Mouse (Mus musculus) adipocyte (in vitro differentiated cells): ENCODE results near the gene Iqschfp.
A peak's percentile ranks its signal among the peaks of the same experiment; 100 is the strongest.

Experiments used
- DNase-seq: peaks from one replicate; pipeline ENCODE4 v3.0.0-alpha.2; 2016; ENCODE audit warnings: low spot score

Iqschfp gene

DNA sequence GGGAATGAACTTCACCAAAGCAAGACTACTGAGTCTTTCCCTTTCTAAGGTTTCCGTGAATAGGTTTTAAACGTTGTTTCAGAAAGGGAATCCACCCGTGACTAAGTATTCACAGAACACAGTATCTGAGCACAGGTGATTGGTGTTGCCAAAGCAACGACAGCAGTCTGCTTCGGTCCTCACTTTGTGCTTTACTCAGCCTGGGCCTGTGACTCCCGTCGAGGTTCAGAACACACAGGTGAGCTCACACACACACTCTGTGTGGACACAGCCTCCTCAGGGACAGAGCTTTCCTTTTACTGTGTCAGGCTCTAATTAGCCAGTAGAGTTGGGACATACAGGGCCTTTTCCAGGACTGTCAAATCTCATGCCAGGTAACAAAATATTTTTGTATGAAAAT lies 542.4 kb downstream of the Iqschfp start:
- DNase-seq, result no peak

DNA sequence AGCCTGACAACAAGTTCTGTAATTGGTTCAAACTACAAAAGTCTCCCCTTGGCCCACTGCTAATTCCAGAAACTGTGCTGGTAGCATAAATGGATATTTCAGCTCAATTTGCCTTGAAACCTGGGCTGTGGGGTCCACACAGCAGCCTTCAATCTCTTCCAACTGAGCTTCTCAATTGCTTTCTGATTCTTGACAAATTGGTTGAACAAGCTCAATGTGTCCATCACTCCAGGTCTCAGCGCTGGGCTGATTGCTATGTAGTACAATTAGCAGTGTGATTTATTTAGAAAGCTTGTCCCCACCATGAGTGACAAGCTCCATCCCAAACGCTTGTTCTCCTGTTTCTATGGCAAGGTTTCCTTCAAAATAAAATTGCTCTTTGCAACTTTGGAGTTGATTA lies 542.9 kb downstream of the Iqschfp start:
- no peak for DNase-seq

- DNase-seq, result no peak
Observed at GRCm38 (mm10) chr3:68448480-68448879, 556.4 kb downstream of the Iqschfp start.

DNA sequence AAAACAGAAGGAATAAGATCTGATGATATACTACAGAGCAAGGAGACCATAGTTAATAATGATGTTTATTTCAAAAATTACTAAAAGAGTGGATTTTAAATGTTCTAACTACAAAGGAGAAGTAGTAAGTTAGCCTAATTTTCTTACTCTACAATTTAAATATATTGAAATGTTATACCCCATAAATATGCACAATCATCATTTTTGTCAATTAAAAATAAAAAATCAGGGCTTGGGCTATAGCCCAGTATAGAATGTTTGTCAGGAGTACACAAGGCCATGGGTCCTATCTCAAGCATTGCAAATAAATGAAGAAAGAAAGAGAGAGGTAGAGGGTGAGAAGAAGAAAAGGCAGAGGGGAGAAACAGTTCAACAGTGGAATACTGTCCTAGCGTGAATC lies 559.6 kb downstream of the Iqschfp start:
- no peak for DNase-seq

GRCm38 (mm10) chr3:68453266-68453665 lies 561.2 kb downstream of the Iqschfp start:
- no peak for DNase-seq

- peak; percentile 75 for DNase-seq
Observed at GRCm38 (mm10) chr3:68453719-68454455, 561.9 kb downstream of the Iqschfp start.

- DNase-seq, result no peak
Observed at GRCm38 (mm10) chr3:68466643-68467042, 574.6 kb downstream of the Iqschfp start.

DNA sequence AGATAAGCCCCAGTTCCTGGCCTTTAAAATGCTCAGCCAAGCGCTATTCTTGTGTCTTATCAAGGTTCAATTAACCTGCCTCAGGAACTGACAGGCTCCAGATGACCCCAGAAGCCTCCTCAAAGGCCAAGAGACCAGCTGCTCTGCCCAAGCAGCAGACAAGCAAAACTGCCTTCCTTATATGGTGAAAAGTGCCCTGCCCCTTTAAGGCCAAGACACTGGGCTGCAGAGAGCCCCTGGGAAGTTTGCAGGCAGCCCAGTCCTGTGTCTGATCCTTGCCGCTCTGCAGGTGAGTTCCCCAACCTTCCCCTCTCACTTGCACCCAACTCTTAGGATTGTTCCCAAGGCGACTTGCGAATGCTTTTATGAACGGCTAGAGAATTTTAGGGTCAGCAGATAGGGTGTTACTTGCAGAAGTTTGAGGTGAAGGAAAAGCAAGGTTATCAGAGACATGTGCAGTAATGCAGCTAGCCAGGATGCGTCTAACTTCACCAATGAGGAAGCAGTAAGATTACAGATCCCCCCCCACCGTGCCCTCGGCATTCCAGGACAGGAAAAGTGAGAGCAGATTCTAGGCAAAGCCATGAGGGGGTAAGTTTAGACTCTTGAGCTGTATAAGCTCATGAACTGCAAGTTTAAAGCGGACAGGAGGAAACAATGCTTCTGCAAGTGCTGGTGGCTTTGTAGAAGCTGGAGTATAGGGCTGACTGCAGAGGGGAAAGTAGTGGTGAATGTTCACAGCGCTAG lies 576.1 kb downstream of the Iqschfp start:
- no peak for DNase-seq

DNA sequence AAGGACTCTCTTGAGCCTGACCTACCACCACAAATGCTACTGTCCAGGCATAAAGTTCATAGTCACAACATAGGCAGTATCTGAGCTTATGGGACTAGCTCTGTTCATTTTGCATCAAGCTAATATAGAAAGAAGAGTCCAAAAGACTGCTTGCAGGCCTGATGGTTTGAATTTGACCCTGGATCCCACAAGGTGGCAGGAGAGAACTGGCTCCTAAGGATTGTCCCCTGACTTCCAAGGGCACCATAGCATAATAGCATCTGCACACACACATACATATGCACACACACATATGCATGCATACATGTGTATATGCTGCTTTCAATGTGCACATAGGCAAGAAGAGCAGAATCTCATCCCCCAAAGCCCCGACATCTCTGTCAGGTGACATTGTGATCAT lies 577.6 kb downstream of the Iqschfp start:
- DNase-seq, result peak; percentile 12

DNA sequence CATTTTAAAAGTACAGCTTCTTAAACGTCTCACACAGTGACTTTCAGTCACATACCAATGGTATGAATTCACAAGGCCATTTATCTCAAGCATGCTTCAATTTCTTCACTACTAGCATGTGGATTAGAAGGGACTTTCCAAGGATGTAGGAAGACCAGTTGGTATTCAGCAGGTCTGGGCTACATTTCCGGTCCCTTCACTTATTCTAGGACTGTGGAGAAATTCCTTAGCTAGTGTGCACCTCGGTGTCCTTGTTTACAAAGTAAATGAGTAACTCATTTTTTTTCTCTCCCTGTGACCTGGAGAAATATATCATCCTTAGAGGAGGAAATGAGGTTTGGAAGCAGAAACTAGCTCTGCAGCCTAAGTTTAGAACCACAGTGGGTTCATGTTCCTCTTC lies 578.0 kb downstream of the Iqschfp start:
- DNase-seq, result no peak

DNA sequence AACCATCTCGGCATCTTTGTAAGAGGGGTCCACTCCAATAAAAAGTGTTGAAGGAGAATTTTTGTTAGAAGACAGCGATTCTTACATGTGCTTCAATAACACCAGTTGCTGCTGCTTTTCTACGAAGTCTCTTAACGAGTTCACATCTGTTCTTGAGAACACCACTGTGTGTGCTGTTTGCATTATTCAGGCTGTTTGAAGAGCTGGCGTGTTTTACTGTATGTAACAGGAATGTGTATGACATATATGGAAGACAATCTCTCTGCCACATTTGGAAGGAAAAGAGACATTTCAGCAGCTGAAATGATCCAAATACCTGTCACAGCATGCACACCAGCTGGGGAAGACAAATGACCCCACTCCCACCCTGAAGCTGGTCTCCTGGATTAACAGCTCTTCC lies 578.6 kb downstream of the Iqschfp start:
- no peak for DNase-seq

DNA sequence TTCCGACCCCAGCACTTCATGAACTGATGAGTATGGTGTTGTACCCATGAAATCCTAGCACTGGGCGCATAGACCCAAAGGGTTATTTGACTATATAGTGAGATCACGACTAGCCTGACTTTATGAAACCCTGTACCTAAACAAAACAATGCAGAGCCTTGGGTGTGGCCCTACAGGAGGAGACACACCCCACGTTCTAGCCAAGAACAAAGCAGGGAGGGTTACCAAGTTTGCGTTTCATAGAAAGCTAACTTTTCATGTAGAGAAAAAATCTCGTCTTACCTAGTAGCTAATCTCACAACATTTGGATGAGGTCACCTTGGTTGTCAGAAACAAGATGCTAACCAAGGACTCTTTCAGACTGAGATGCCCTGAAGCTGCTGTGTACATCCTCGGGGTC lies 584.3 kb downstream of the Iqschfp start:
- DNase-seq, result no peak

DNA sequence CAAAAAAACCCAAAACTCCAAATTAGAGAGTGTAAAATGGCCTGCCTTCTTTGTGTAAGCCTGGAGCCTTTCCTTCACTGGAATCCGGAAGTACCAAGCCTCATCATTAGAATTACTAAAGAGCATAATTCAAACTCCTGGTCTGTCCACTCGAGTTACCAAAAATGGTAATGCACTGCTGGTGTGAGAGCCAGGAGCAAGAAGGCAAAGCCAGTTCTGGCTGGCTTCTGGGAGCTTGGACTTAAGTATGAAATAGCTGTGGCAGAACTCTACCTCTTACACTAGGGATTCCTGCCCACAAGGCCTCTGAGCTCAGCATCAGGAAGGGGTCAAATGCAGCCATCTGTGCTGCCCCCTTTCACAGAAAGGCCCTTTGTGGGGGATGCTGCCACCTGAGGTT lies 585.4 kb downstream of the Iqschfp start:
- DNase-seq, result no peak

GRCm38 (mm10) chr3:68479266-68479665 lies 587.2 kb downstream of the Iqschfp start:
- DNase-seq, result no peak

- no peak for DNase-seq
Observed at GRCm38 (mm10) chr3:68483517-68483916, 591.5 kb downstream of the Iqschfp start.

- no peak for DNase-seq
Observed at GRCm38 (mm10) chr3:68484021-68484420, 592.0 kb downstream of the Iqschfp start.

GRCm38 (mm10) chr3:68484561-68484960 lies 592.5 kb downstream of the Iqschfp start:
- DNase-seq, result no peak

GRCm38 (mm10) chr3:68487621-68488020 lies 595.6 kb downstream of the Iqschfp start:
- DNase-seq, result no peak

- no peak for DNase-seq
Observed at GRCm38 (mm10) chr3:68488316-68488715, 596.3 kb downstream of the Iqschfp start.

- DNase-seq, result no peak
Observed at GRCm38 (mm10) chr3:68491516-68491915, 599.5 kb downstream of the Iqschfp start.

DNA sequence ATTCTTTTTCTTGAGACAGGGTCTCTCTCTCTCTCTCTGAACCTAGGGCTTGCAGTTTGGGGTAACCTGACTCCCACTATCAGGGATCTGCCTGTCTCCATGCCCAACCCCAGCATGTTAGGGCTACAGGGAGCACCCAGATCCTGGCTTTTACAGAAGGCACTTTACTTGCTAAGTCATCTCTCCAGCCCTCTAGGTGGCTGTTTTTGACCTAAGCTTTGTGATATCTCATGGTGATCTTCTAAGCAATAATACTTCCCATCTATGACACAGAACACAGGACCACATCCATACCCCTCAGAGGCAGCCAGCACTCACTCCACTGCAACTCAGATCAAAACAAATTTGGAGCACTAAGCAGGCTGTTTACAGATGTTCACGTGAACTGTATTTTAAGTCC lies 600.0 kb downstream of the Iqschfp start:
- no peak for DNase-seq

GRCm38 (mm10) chr3:68492513-68492912 lies 600.5 kb downstream of the Iqschfp start:
- DNase-seq, result no peak

- DNase-seq, result peak; percentile 13
Observed at GRCm38 (mm10) chr3:68493170-68493585, 601.1 kb downstream of the Iqschfp start.
